Mouse (Mus musculus) stomach, postnatal 0 days (tissue): ENCODE measurements at regions not wholly inside any gene's neighbourhood (a gene's known extent, or its start where the extent isn't known, plus 50 kb on each side); places are given as distances from the start of the nearest gene placed in this dataset.

ENCODE experiments used
- ATAC-seq: fragments of 200-750 bp; cut with Nextera tagmentation; 2 replicates; pipeline ENCODE4 v1.8.0; 2017; ENCODE audit not compliant: low FRiP score, low TSS enrichment
- DNase-seq: peaks from one replicate; pipeline ENCODE4 v3.0.0-alpha.2; 2016; ENCODE audit warnings: low spot score
- H3K27ac ChIP-seq: fragments of 300-500 bp; sonication (generic); replicated peaks from 2 replicates; pipeline ENCODE4 v1.5.1; 2014; ENCODE audit warnings: mild to moderate bottlenecking, control low read depth
- H3K27me3 ChIP-seq: fragments of 300-500 bp; sonication (generic); 2 replicates; pipeline ENCODE4 v1.6.1; 2014; ENCODE audit warnings: low read length; ENCODE audit not compliant: control insufficient read depth, insufficient read depth
- H3K36me3 ChIP-seq: fragments of 300-500 bp; sonication (generic); 2 replicates; pipeline ENCODE4 v1.6.1; 2014; ENCODE audit warnings: low read length, mixed read lengths; ENCODE audit not compliant: control insufficient read depth, insufficient read depth
- H3K4me1 ChIP-seq: fragments of 300-500 bp; sonication (generic); replicated peaks from 2 replicates; pipeline ENCODE4 v1.6.1; 2014; ENCODE audit warnings: antibody characterized with exemption; ENCODE audit not compliant: control insufficient read depth, insufficient read depth
- H3K4me2 ChIP-seq: fragments of 300-500 bp; sonication (generic); replicated peaks from 2 replicates; pipeline ENCODE4 v1.6.1; 2014; ENCODE audit warnings: low read depth, mild to moderate bottlenecking, control low read depth, moderate library complexity
- H3K4me3 ChIP-seq: fragments of 300-500 bp; sonication (generic); 2 replicates; pipeline ENCODE4 v1.5.1; 2014; ENCODE audit warnings: low read depth, low read length, control low read depth
- H3K9ac ChIP-seq: fragments of 300-500 bp; sonication (generic); 2 replicates; pipeline ENCODE4 v1.6.1; 2014; ENCODE audit warnings: mild to moderate bottlenecking, low read length, control low read depth, mixed read lengths
- H3K9me3 ChIP-seq: fragments of 300-500 bp; sonication (generic); 2 replicates; pipeline ENCODE4 v1.6.1; 2016; ENCODE audit warnings: low read length; ENCODE audit not compliant: control insufficient read depth
- CTCF ChIP-seq: IDR thresholded peaks from 2 replicates; pipeline ENCODE4 v1.5.1; 2016; ENCODE audit warnings: antibody characterized with exemption, low read depth, mild to moderate bottlenecking, moderate library complexity
- EP300 ChIP-seq: optimal IDR thresholded peaks from 2 replicates; pipeline ENCODE3; 2016; ENCODE audit warnings: antibody characterized with exemption
- WGBS: fragments of 180-500 bp; shearing (Covaris S2); extraction: QIAGEN DNeasy Blood & Tissue Kit; methylation state at CpG from one replicate; pipeline ENCODE4 v1.1.7; 2014; 5-methylcytosine and 5-hydroxymethylcytosine counted together

DNA sequence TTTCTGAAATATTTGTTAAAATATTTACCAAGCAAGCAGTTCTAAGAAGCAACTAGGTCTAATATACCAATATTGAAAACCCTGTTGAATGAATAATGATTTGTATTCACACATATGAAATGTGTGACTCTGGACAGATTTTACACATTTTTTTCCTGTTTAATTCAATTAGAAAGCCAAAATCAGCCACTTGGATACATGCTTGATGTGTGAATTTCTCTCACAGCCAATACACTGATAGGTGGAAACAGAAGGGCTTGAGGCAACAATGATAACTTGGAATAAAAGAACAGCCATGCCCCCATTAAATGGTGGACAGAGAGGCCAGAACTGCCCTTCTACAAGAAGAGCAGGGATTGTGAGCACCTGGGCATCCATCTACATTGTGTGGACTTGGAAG is 1047.6 kb downstream of the Olfm4 start:
- H3K4me3 ChIP-seq = no peak overlapping the region

DNA sequence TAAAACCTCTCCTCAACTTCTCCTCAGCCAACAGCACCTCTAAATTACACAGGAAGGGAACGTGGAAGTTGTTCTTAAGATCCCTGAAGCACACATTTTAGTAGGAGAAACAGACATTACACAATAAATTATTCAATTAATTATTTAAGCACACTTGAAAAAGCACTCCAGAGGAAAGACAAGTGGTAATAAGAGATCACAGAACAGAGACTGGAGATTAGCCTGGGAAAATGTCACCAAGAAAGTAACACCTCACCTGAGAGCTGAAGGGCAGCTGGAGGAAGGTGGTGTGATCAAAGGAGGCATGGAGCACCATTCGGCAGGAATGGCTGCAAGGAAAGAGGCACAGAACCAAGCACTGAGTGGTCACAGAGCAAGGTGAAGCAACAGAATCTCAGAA is 1053.8 kb downstream of the Olfm4 start:
- WGBS = 43% methylated on average over 2 of the region's 2 CpGs
- H3K9me3 ChIP-seq = no peaks in the 10 kb centered on the region
- no peak overlapping the region for H3K4me2 ChIP-seq
- DNase-seq (no peak), ATAC-seq (no peak)
- no peak overlapping the region for H3K27ac ChIP-seq
- H3K27me3 ChIP-seq = no peaks in the 10 kb centered on the region
- no peak overlapping the region for H3K4me3 ChIP-seq
- TF ChIP-seq EP300 (no peak), CTCF (no peak)
- no peaks in the 10 kb centered on the region for H3K36me3 ChIP-seq
- H3K9ac ChIP-seq = no peak overlapping the region
- H3K4me1 ChIP-seq = no peaks in the 10 kb centered on the region

More for the DNA sequence above, 1047.6 kb downstream of the Olfm4 start:
- no peak for TF ChIP-seq EP300
- TF ChIP-seq CTCF = no peak
- Histone ChIP-seq H3K4me2 (no peak overlapping the region), H3K27me3 (no peaks in the 10 kb centered on the region), H3K4me1 (no peaks in the 10 kb centered on the region), H3K9me3 (no peaks in the 10 kb centered on the region), H3K9ac (no peak overlapping the region), H3K36me3 (no peaks in the 10 kb centered on the region), H3K27ac (no peak overlapping the region)
- ATAC-seq (no peak), DNase-seq (no peak)

DNA sequence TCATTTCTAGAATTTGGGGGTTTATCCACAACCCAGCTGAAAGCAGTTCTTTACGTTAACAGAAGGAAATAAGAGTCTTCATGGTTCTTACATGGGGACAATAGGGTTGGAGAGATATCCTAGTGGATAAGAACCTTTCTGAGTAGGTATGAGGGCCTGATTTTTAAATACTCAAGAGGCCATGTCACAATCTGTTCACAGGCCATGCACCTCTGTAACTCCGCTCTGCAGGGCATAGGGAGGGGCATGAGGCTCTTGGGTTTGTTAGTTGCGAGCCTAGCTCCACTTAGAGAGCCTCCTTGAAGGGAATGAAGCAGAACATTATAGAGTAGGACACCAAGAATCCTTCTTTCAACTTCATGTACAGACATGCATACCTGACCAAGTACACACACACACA is 1054.2 kb downstream of the Olfm4 start:
- Histone ChIP-seq H3K4me2 (no peak overlapping the region), H3K4me3 (no peak overlapping the region), H3K9ac (no peak overlapping the region), H3K36me3 (no peaks in the 10 kb centered on the region), H3K27ac (no peak overlapping the region), H3K9me3 (no peaks in the 10 kb centered on the region), H3K4me1 (no peaks in the 10 kb centered on the region), H3K27me3 (no peaks in the 10 kb centered on the region)
- DNase-seq (no peak), ATAC-seq (no peak)
- TF ChIP-seq CTCF = no peak
- no peak for TF ChIP-seq EP300
- 82% methylated on average over 3 of the region's 3 CpGs for WGBS
